Mouse (Mus musculus) limb, embryonic 11.5 days (tissue): ENCODE data around the gene Gm9008. TPM values are rescaled to one million over a fixed set of nuclear protein-coding genes. Genes with fewer than 3 reads are reported as not detected.
"Not testable (repeated sequence)": the region's sequence is repeated elsewhere in the genome, so short reads cannot be mapped to it uniquely, and the experiment has no call there.

Experiments used
- ATAC-seq: fragments of 200-750 bp; cut with Nextera tagmentation; 2 replicates; pipeline ENCODE4 v1.8.0; 2017; ENCODE audit warnings: low read depth; ENCODE audit not compliant: insufficient number of reproducible peaks, low FRiP score, low TSS enrichment
- DNase-seq: peaks from one replicate; pipeline ENCODE4 v3.0.0-alpha.2; 2015; ENCODE audit warnings: low spot score
- H3K27ac ChIP-seq: fragments of 300-500 bp; sonication (generic); replicated peaks from 2 replicates; pipeline ENCODE4 v1.5.1; 2014; ENCODE audit warnings: low read depth, mild to moderate bottlenecking, low read length
- H3K27me3 ChIP-seq: fragments of 300-500 bp; sonication (generic); 2 replicates; pipeline ENCODE4 v1.6.1; 2014; ENCODE audit warnings: mild to moderate bottlenecking, low read length, mixed read lengths; ENCODE audit not compliant: control insufficient read depth, insufficient read depth
- H3K36me3 ChIP-seq: fragments of 300-500 bp; sonication (generic); 2 replicates; pipeline ENCODE4 v1.6.1; 2014; ENCODE audit warnings: mild to moderate bottlenecking, low read length, moderate library complexity, mixed read lengths; ENCODE audit not compliant: control insufficient read depth, insufficient read depth
- H3K4me1 ChIP-seq: fragments of 300-500 bp; sonication (generic); 2 replicates; pipeline ENCODE4 v1.6.1; 2014; ENCODE audit warnings: low read length, mixed read lengths; ENCODE audit not compliant: control insufficient read depth, insufficient read depth
- H3K4me2 ChIP-seq: fragments of 300-500 bp; sonication (generic); 2 replicates; pipeline ENCODE4 v1.6.1; 2014; ENCODE audit warnings: low read depth, mild to moderate bottlenecking, moderate library complexity; ENCODE audit not compliant: severe bottlenecking
- H3K4me3 ChIP-seq: fragments of 300-500 bp; sonication (generic); 2 replicates; pipeline ENCODE4 v1.5.1; 2014; ENCODE audit warnings: low read depth, low read length
- H3K9ac ChIP-seq: fragments of 300-500 bp; sonication (generic); 2 replicates; pipeline ENCODE4 v1.6.1; 2014; ENCODE audit warnings: mild to moderate bottlenecking, low read length
- H3K9me3 ChIP-seq: fragments of 300-500 bp; sonication (generic); 2 replicates; pipeline ENCODE4 v1.6.1; 2016; ENCODE audit warnings: low read length; ENCODE audit not compliant: control insufficient read depth
- WGBS: fragments of 180-500 bp; shearing (Covaris S2); extraction: QIAGEN DNeasy Blood & Tissue Kit; methylation state at CpG from one replicate; pipeline ENCODE4 v1.1.7; 2014; 5-methylcytosine and 5-hydroxymethylcytosine counted together
- polyA plus RNA-seq: library from polyadenylated mRNA; unstranded; fragments of >200 nt; fragmentation: Nextera tagmentation; extraction: Ambion mirVana; gene quantifications from 2 replicates; pipeline ENCODE4 v1.2.1, GENCODE M21; 2014

Gm9008 gene
- polyA plus RNA-seq, result 0.16 and 0.24 TPM in 2 replicates

DNA sequence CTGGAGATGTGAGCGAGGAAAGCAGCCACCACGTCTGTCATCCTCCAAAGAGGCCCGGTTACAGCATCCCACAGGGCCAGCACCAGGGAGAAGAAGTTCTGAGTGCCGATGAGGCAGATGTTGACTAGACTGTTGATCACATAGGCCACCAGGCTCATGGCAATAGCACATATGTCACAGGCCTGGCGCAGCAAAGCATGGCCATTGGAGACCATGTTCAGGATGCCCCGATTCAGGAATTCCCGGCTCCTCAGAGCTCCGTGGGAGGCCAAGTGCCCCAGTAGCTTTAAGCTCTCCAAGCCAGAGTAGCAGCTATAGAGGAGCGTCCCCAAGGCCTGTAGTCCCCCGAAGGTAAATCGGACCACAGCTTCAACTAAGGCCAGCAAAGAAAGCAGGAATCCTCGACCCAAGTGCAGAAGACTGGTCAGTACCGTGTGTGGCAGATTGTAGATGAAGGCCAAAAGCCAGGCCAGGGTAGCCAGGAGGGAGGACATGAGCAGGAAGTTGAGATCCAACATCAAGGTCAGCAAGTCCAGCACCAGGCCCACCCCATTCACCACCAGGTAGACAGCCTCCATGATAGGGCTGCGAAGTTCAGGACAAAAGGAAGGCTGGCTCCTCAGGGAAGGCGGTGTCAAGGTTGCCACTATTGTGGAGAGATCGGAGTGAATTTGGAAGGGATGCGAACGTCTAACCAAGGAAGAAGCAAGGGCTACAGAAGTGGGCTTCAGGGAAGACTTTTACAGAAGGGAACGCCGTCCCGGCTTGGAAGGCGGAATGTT, at the start of gene Gm9008:
Gm9008 (minus strand) TSS at position 731 of the 782 bp plus-strand sequence.
- not testable (repeated sequence) for DNase-seq, H3K4me3 ChIP-seq, H3K9ac ChIP-seq, H3K27me3 ChIP-seq, H3K27ac ChIP-seq, H3K4me1 ChIP-seq, ATAC-seq, H3K36me3 ChIP-seq, H3K4me2 ChIP-seq, H3K9me3 ChIP-seq
- WGBS, result 90% methylated on average over 18 of the region's 22 CpGs

DNA sequence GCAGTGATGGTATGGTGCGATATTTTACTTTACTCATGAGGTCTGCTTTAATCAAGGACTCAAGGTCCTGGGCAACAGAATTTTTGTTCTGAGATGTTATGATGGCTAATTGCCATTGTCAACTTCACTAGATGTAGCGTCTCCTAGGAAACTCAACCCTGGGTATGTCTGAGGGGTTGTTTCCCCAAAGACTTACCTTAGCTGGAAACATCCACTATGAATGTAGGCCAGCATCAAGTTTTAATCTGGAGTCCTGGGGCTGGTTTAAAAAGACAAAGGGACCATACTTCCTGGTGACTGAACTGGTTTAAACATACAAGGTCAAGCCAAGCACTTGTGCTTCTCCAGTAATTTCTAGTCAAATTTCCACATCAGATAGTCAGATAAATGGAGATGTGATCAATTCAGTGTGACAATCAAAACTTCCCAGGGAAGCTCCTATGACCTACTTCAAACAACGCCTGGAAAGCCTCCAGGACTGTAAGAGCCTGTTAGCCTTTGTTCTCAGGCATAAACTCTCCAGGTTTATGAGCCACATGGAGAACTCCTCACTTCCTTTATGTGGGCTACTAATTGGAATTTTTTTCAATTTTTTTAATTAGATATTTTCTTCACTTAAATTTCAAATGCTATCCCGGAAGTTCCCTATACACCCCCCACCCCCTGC, 24.5 kb upstream of the Gm9008 start:
- DNase-seq, result no peak
- Histone ChIP-seq H3K9ac (no peak overlapping the region), H3K9me3 (no peaks in the 10 kb centered on the region), H3K27me3 (no peaks in the 10 kb centered on the region), H3K36me3 (no peaks in the 10 kb centered on the region), H3K4me1 (no peaks in the 10 kb centered on the region), H3K4me3 (no peak overlapping the region), H3K27ac (no peak overlapping the region), H3K4me2 (no peak overlapping the region)
- ATAC-seq, result no peak
- WGBS, result 79% methylated on average over 4 of the region's 4 CpGs

DNA sequence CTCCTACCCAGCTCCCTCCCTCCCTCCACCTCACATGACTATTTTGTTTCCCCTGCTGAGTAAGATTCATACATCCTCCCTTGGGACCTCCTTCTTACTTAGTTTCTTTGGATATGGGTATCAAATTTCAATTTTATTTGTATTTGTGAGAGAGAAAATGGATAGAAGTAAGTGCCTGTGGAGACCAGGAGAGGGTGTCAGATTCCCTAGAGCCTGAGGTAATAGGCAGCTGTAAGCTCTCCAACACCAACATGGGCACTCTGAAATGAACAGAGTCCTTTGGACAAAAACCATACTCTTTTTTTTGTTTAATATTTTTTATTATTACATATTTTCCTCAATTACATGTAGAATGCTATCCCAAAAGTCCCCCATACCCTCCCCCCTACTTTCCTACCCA, 12.6 kb upstream of the Gm9008 start:
- no peak for DNase-seq
- no peaks in the 10 kb centered on the region for H3K9me3 ChIP-seq

DNA sequence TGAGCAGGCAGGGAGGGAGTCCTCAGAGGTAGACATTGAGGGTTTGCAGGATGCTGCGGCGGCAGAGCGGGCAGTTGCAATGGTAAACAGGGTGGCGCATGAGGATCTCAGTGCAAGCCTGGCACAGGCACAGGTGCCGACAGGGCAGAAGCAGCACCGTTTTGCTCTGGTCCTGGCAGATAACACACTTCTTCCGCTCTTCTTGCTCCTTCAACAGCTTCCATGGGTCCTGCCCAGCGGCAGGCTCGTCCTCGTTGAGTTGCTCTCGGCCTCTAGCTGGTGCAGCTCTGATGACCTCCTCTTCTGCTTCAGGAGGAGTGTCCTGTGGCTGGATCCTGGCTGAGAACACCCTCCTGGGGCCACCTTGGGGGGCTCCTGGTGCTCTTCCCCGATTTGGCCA, 1.2 kb downstream of the Gm9008 start:
- not testable (repeated sequence) for H3K27ac ChIP-seq, H3K4me3 ChIP-seq, ATAC-seq, H3K36me3 ChIP-seq, H3K4me1 ChIP-seq, H3K4me2 ChIP-seq, H3K9me3 ChIP-seq, H3K9ac ChIP-seq, DNase-seq, H3K27me3 ChIP-seq
- WGBS, result 96% methylated on average over 10 of the region's 12 CpGs

More for the DNA sequence above, 12.6 kb upstream of the Gm9008 start:
- no peak for ATAC-seq
- no peaks in the 10 kb centered on the region for H3K27me3 ChIP-seq
- no peak overlapping the region for H3K27ac ChIP-seq
- H3K9ac ChIP-seq, result no peak overlapping the region
- no peaks in the 10 kb centered on the region for H3K4me1 ChIP-seq
- no peak overlapping the region for H3K4me2 ChIP-seq
- no peaks in the 10 kb centered on the region for H3K36me3 ChIP-seq
- H3K4me3 ChIP-seq, result no peak overlapping the region

DNA sequence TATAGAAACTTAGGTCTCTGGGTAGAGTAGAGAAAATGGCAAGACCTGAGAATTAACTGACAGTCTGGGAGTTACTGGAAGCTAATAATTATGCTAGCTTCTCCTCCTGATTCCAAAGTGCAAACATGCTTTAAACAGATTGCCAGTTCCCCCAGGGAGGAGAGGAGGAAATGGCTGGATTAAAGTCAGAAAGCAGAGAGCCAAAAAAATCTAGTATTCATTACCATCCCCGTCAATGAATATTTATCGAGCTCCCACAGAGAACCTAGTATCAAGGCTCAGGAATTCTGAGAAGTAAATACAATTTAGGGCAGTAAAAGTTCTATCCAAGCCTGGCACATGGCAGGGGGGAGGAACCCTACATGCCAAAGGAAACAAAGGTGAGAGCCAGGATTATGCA, 29.4 kb downstream of the Gm9008 start:
- H3K9me3 ChIP-seq, result no peaks in the 10 kb centered on the region
- no peak overlapping the region for H3K4me2 ChIP-seq
- H3K4me1 ChIP-seq, result no peaks in the 10 kb centered on the region
- no peak overlapping the region for H3K9ac ChIP-seq
- no peak overlapping the region for H3K27ac ChIP-seq
- no peaks in the 10 kb centered on the region for H3K27me3 ChIP-seq
- no peak overlapping the region for H3K4me3 ChIP-seq
- ATAC-seq (no peak), DNase-seq (no peak)
- no peaks in the 10 kb centered on the region for H3K36me3 ChIP-seq
- 37% methylated on average over 2 of the region's 2 CpGs for WGBS
